Mouse (Mus musculus) MEL (cell line): ENCODE measurements around the gene Flcn. TPM values are rescaled to one million over a fixed set of nuclear protein-coding genes. Genes with fewer than 3 reads are reported as not detected.

Source experiments
- DNase-seq: peaks from one replicate; pipeline ENCODE4 v3.0.0; 2011; ENCODE audit warnings: low read depth, low spot score
- H3K27ac ChIP-seq: 2 replicates; pipeline ENCODE4 v1.5.1; 2012; ENCODE audit warnings: low read depth, mild to moderate bottlenecking, control low read depth, low read length, moderate library complexity; ENCODE audit not compliant: control insufficient read depth
- H3K27me3 ChIP-seq, 2 experiments: fragments of 150-350 bp in 1 of 2; sonication (generic) in 1 of 2; 2 replicates each; pipeline ENCODE4 v1.6.1; 2012; ENCODE audit warnings: low read length in 2 of 2, mild to moderate bottlenecking in 2 of 2, improper control_type of control experiment in 1 of 2, moderate library complexity in 1 of 2; ENCODE audit not compliant: insufficient read depth in 2 of 2, control insufficient read depth in 1 of 2
- H3K36me3 ChIP-seq, 2 experiments: 2 replicates each; pipeline ENCODE4 v1.6.1; 2012 to 2014; ENCODE audit warnings: low read length in 2 of 2, improper control_type of control experiment in 1 of 2, inconsistent platforms in 1 of 2, mild to moderate bottlenecking in 1 of 2; ENCODE audit not compliant: insufficient read depth in 2 of 2, control insufficient read depth in 1 of 2
- H3K4me1 ChIP-seq, 2 experiments: fragments of 150-350 bp in 1 of 2; sonication (generic) in 1 of 2; 2 replicates each; pipeline ENCODE4 v1.6.1; 2012; ENCODE audit warnings: low read length in 2 of 2, improper control_type of control experiment in 1 of 2, mild to moderate bottlenecking in 1 of 2; ENCODE audit not compliant: insufficient read depth in 2 of 2, control insufficient read depth in 1 of 2
- H3K4me3 ChIP-seq, 2 experiments: fragments of 150-350 bp in 1 of 2; sonication (generic) in 1 of 2; 2 replicates each; pipeline ENCODE4 v1.5.1; 2012; ENCODE audit warnings: low read depth in 2 of 2, low read length in 2 of 2, mild to moderate bottlenecking in 2 of 2, moderate library complexity in 2 of 2, control low read depth in 1 of 2, improper control_type of control experiment in 1 of 2; ENCODE audit not compliant: control insufficient read depth in 1 of 2, insufficient read depth in 1 of 2
- H3K79me2 ChIP-seq: 2 replicates; pipeline ENCODE4 v1.6.1; 2012; ENCODE audit warnings: mild to moderate bottlenecking, low read length, moderate library complexity; ENCODE audit not compliant: control insufficient read depth, poor library complexity, insufficient read depth
- H3K9ac ChIP-seq: 2 replicates; pipeline ENCODE4 v1.6.1; 2012; ENCODE audit warnings: low read depth, mild to moderate bottlenecking, control low read depth, low read length, moderate library complexity; ENCODE audit not compliant: control insufficient read depth, poor library complexity, severe bottlenecking
- H3K9me3 ChIP-seq: fragments of 150-350 bp; sonication (generic); replicated peaks from 2 replicates; pipeline ENCODE4 v1.6.1; 2012; ENCODE audit warnings: mild to moderate bottlenecking, low read length, improper control_type of control experiment, moderate library complexity; ENCODE audit not compliant: insufficient read depth
- BHLHE40 ChIP-seq: IDR thresholded peaks from 2 replicates; pipeline ENCODE4 v1.6.1; 2012; ENCODE audit warnings: low read depth, mild to moderate bottlenecking, inconsistent platforms, low read length, improper control_type of control experiment, borderline replicate concordance
- CHD1 ChIP-seq: IDR thresholded peaks from 2 replicates; pipeline ENCODE4 v1.6.1; 2012; ENCODE audit warnings: low read depth, mild to moderate bottlenecking, inconsistent platforms, low read length, improper control_type of control experiment
- CHD2 ChIP-seq: IDR thresholded peaks from 2 replicates; pipeline ENCODE4 v1.6.1; 2011; ENCODE audit warnings: low read length, improper control_type of control experiment
- CTCF ChIP-seq, 3 experiments: IDR thresholded peaks in 2 of 3; conservative IDR thresholded peaks in 1 of 3; 2 replicates each; pipeline ENCODE4 v1.5.1; 2011 to 2012; ENCODE audit warnings: low read length in 3 of 3, low read depth in 2 of 3, mild to moderate bottlenecking in 2 of 3, improper control_type of control experiment in 1 of 3, inconsistent platforms in 1 of 3, mixed read lengths in 1 of 3, moderate library complexity in 1 of 3; ENCODE audit not compliant: control insufficient read depth in 1 of 3, insufficient read depth in 1 of 3, poor library complexity in 1 of 3, severe bottlenecking in 1 of 3
- E2F4 ChIP-seq: IDR thresholded peaks from 2 replicates; pipeline ENCODE4 v1.6.1; 2011; ENCODE audit warnings: low read depth, low read length, improper control_type of control experiment, borderline replicate concordance
- ELF1 ChIP-seq: IDR thresholded peaks from 2 replicates; pipeline ENCODE4 v1.6.1; 2014; ENCODE audit warnings: low read depth, mild to moderate bottlenecking, inconsistent platforms, low read length, improper control_type of control experiment, moderate library complexity
- EP300 ChIP-seq, 2 experiments: IDR thresholded peaks; 2 replicates each; pipeline ENCODE4 v1.6.1; 2011; ENCODE audit warnings: improper control_type of control experiment in 2 of 2, low read length in 2 of 2, low read depth in 1 of 2, mild to moderate bottlenecking in 1 of 2
- ETS1 ChIP-seq: IDR thresholded peaks from 2 replicates; pipeline ENCODE4 v1.6.1; 2012; ENCODE audit warnings: low read depth, mild to moderate bottlenecking, inconsistent platforms, low read length, improper control_type of control experiment, moderate library complexity
- GABPA ChIP-seq: IDR thresholded peaks from 2 replicates; pipeline ENCODE4 v1.6.1; 2012; ENCODE audit warnings: low read depth, mild to moderate bottlenecking, inconsistent platforms, low read length, improper control_type of control experiment, moderate library complexity
- GATA1 ChIP-seq: IDR thresholded peaks from 2 replicates; pipeline ENCODE4 v1.6.1; 2011; ENCODE audit warnings: low read depth, low read length, improper control_type of control experiment
- HCFC1 ChIP-seq: IDR thresholded peaks from 2 replicates; pipeline ENCODE4 v1.6.1; 2012; ENCODE audit warnings: low read depth, mild to moderate bottlenecking, inconsistent platforms, low read length, improper control_type of control experiment, moderate library complexity
- JUND ChIP-seq: IDR thresholded peaks from 2 replicates; pipeline ENCODE4 v1.6.1; 2011; ENCODE audit warnings: low read depth, mild to moderate bottlenecking, improper control_type of control experiment, low read length
- KAT2A ChIP-seq: conservative IDR thresholded peaks from 2 replicates; pipeline ENCODE4 v1.6.1; 2012; ENCODE audit warnings: low read depth, low read length, improper control_type of control experiment, inconsistent platforms
- MAFK ChIP-seq: IDR thresholded peaks from 2 replicates; pipeline ENCODE4 v1.6.1; 2011; ENCODE audit warnings: low read depth, mild to moderate bottlenecking, low read length, improper control_type of control experiment, borderline replicate concordance
- MAX ChIP-seq: IDR thresholded peaks from 2 replicates; pipeline ENCODE4 v1.6.1; 2011; ENCODE audit warnings: low read length, improper control_type of control experiment
- MAZ ChIP-seq: IDR thresholded peaks from 2 replicates; pipeline ENCODE4 v1.6.1; 2012; ENCODE audit warnings: low read depth, mild to moderate bottlenecking, inconsistent platforms, low read length, improper control_type of control experiment
- MEF2A ChIP-seq: IDR thresholded peaks from 2 replicates; pipeline ENCODE4 v1.6.1; 2014; ENCODE audit warnings: low read depth, mild to moderate bottlenecking, inconsistent platforms, low read length, improper control_type of control experiment; ENCODE audit not compliant: poor library complexity, insufficient replicate concordance, severe bottlenecking; ENCODE audit errors: extremely low read depth
- MXI1 ChIP-seq: IDR thresholded peaks from 2 replicates; pipeline ENCODE4 v1.6.1; 2011; ENCODE audit warnings: mild to moderate bottlenecking, low read depth, low read length, improper control_type of control experiment
- MYB ChIP-seq: IDR thresholded peaks from 2 replicates; pipeline ENCODE4 v1.6.1; 2011; ENCODE audit warnings: mild to moderate bottlenecking, low read depth, low read length, improper control_type of control experiment
- MYC ChIP-seq: IDR thresholded peaks from 2 replicates; pipeline ENCODE4 v1.6.1; 2011; ENCODE audit warnings: low read depth, mild to moderate bottlenecking, low read length, improper control_type of control experiment, moderate library complexity
- NELFE ChIP-seq: IDR thresholded peaks from 2 replicates; pipeline ENCODE4 v1.6.1; 2011; ENCODE audit warnings: low read depth, low read length, improper control_type of control experiment
- NRF1 ChIP-seq: IDR thresholded peaks from 2 replicates; pipeline ENCODE4 v1.6.1; 2014; ENCODE audit warnings: low read depth, mild to moderate bottlenecking, inconsistent platforms, low read length, improper control_type of control experiment, moderate library complexity; ENCODE audit not compliant: poor library complexity, insufficient read depth, severe bottlenecking
- POLR2A ChIP-seq, 2 experiments: IDR thresholded peaks; 2 replicates each; pipeline ENCODE4 v1.6.1; 2011 to 2012; ENCODE audit warnings: low read length in 2 of 2, mild to moderate bottlenecking in 2 of 2, control low read depth in 1 of 2, improper control_type of control experiment in 1 of 2, low read depth in 1 of 2, moderate library complexity in 1 of 2; ENCODE audit not compliant: control insufficient read depth in 1 of 2, insufficient read depth in 1 of 2, poor library complexity in 1 of 2
- POLR2AphosphoS2 ChIP-seq: IDR thresholded peaks from 2 replicates; pipeline ENCODE4 v1.6.1; 2011; ENCODE audit warnings: low read length, improper control_type of control experiment
- POLR2AphosphoS5 ChIP-seq: IDR thresholded peaks from 2 replicates; pipeline ENCODE4 v1.6.1; 2012; ENCODE audit warnings: low read depth, borderline replicate concordance, mild to moderate bottlenecking, inconsistent platforms, low read length, moderate library complexity, mixed read lengths
- RCOR1 ChIP-seq: IDR thresholded peaks from 2 replicates; pipeline ENCODE4 v1.6.1; 2012; ENCODE audit warnings: low read depth, mild to moderate bottlenecking, inconsistent platforms, low read length, improper control_type of control experiment
- SIN3A ChIP-seq: IDR thresholded peaks from 2 replicates; pipeline ENCODE4 v1.6.1; 2012; ENCODE audit warnings: low read length, improper control_type of control experiment, inconsistent platforms
- SMC3 ChIP-seq: IDR thresholded peaks from 2 replicates; pipeline ENCODE4 v1.6.1; 2011; ENCODE audit warnings: low read depth, low read length, improper control_type of control experiment
- TCF12 ChIP-seq: IDR thresholded peaks from 2 replicates; pipeline ENCODE4 v1.6.1; 2014; ENCODE audit warnings: low read depth, mild to moderate bottlenecking, inconsistent platforms, low read length, improper control_type of control experiment, moderate library complexity
- UBTF ChIP-seq: IDR thresholded peaks from 2 replicates; pipeline ENCODE4 v1.6.1; 2012; ENCODE audit warnings: low read depth, mild to moderate bottlenecking, inconsistent platforms, low read length, improper control_type of control experiment, moderate library complexity, borderline replicate concordance; ENCODE audit not compliant: insufficient read depth
- USF1 ChIP-seq: IDR thresholded peaks from 2 replicates; pipeline ENCODE4 v1.6.1; 2014; ENCODE audit warnings: low read depth, mild to moderate bottlenecking, inconsistent platforms, low read length, improper control_type of control experiment, moderate library complexity
- USF2 ChIP-seq, 2 experiments: IDR thresholded peaks; 2 replicates each; pipeline ENCODE4 v1.6.1; 2011 to 2012; ENCODE audit warnings: improper control_type of control experiment in 2 of 2, low read length in 2 of 2, borderline replicate concordance in 1 of 2, inconsistent platforms in 1 of 2, low read depth in 1 of 2, mild to moderate bottlenecking in 1 of 2; ENCODE audit not compliant: insufficient read depth in 1 of 2
- ZC3H11A ChIP-seq: IDR thresholded peaks from 2 replicates; pipeline ENCODE4 v1.6.1; 2012; ENCODE audit warnings: low read depth, mild to moderate bottlenecking, inconsistent platforms, low read length, improper control_type of control experiment
- ZKSCAN1 ChIP-seq: IDR thresholded peaks from 2 replicates; pipeline ENCODE4 v1.6.1; 2012; ENCODE audit warnings: low read depth, mild to moderate bottlenecking, inconsistent platforms, low read length, improper control_type of control experiment, moderate library complexity
- ZMIZ1 ChIP-seq: IDR thresholded peaks from 2 replicates; pipeline ENCODE4 v1.6.1; 2012; ENCODE audit warnings: low read depth, mild to moderate bottlenecking, inconsistent platforms, low read length, improper control_type of control experiment, moderate library complexity
- ZNF384 ChIP-seq: IDR thresholded peaks from 2 replicates; pipeline ENCODE4 v1.6.1; 2012; ENCODE audit warnings: low read depth, mild to moderate bottlenecking, inconsistent platforms, low read length, improper control_type of control experiment
- polyA plus RNA-seq, 2 experiments: library from polyadenylated mRNA; stranded (reverse) in 1 of 2; unstranded in 1 of 2; fragments of >175 nt in 1 of 2; fragments of >200 nt in 1 of 2; gene quantifications; 2 replicates each; pipeline versions ENCODE4 v1.2.1 to v1.2.4; 2012; ENCODE audit warnings: low replicate concordance in 2 of 2, low read depth in 1 of 2; ENCODE audit not compliant: insufficient read length in 2 of 2, insufficient read depth in 1 of 2, missing spikeins in 1 of 2
- total RNA-seq: library from RNA; depleted of rRNA; stranded (reverse); fragments of 300-350 nt; gene quantifications from 2 replicates; pipeline ENCODE4 v1.2.3, GENCODE M21; 2012

Flcn gene
- total and polyA plus RNA-seq, 3 experiments, result 33.7 to 36.1 TPM; not detected in 1

- Histone ChIP-seq H3K27ac (peak overlapping the region; percentile 94), H3K4me1 (peaks cover 3 to 12% of the 10 kb centered on the region in 2 experiments; a peak in 3 of 4 replicates), H3K27me3 (no peaks in the 10 kb centered on the region), H3K36me3 (peaks cover under 1 to 7% of the 10 kb centered on the region in 2 experiments), H3K79me2 (peaks cover 17% of the 10 kb centered on the region), H3K9me3 (no peaks in the 10 kb centered on the region), H3K9ac (peak overlapping the region; percentile 96), H3K4me3 (peak overlapping the region; percentile 64 to 88)
- peak; percentile 95 for DNase-seq
- TF ChIP-seq CHD1 (no peak), MYB (no peak), MYC (peak; percentile 89), CHD2 (no peak), E2F4 (no peak), KAT2A (no peak), ETS1 (peak; percentile 90), MEF2A (0 out of 2 replicates have a peak, but pooled peaks have one; percentile 19), ZMIZ1 (no peak; the same call in 1 of the 2 replicates), POLR2AphosphoS2 (no peak), ZKSCAN1 (no peak), USF1 (peak; percentile 98), GABPA (no peak), RCOR1 (peak; percentile 21; the same call in 1 of the 2 replicates), SIN3A (peak; percentile 99), NRF1 (no peak), HCFC1 (peak; percentile 71), ZC3H11A (no peak), UBTF (0 out of 2 replicates have a peak, but pooled peaks have one; percentile 37), CTCF (IDR thresholded peaks at IDR 0.05 in 2 of 3, conservative IDR thresholded peaks at IDR 0.05 in 1 of 3; ENCODE audit: control insufficient read depth in 1 of 3, insufficient read depth in 1 of 3, low read depth in 2 of 3, low read length in 3 of 3, poor library complexity in 1 of 3, severe bottlenecking in 1 of 3) (no peak), POLR2A (IDR thresholded peaks at IDR 0.05; ENCODE audit: control insufficient read depth in 1 of 2, insufficient read depth in 1 of 2, low read depth in 1 of 2, low read length in 2 of 2, poor library complexity in 1 of 2) (no peak; a peak in 1 of 4 replicates), JUND (no peak), MAZ (0 out of 2 replicates have a peak, but pooled peaks have one; percentile 42), BHLHE40 (peak; percentile 99), GATA1 (peak; percentile 47; the same call in 1 of the 2 replicates), MAFK (no peak), USF2 (IDR thresholded peaks at IDR 0.05; ENCODE audit: borderline replicate concordance in 1 of 2, insufficient read depth in 1 of 2, low read depth in 1 of 2, low read length in 2 of 2) (peak; percentile 69 to 90), ZNF384 (no peak), MAX (peak; percentile 98), TCF12 (no peak; the same call in 1 of the 2 replicates), EP300 (IDR thresholded peaks at IDR 0.05; ENCODE audit: low read depth in 1 of 2, low read length in 2 of 2) (peak; percentile 27 to 46; a peak in 2 of 4 replicates), POLR2AphosphoS5 (no peak), SMC3 (peak; percentile 10; the same call in 1 of the 2 replicates), ELF1 (peak; percentile 80), NELFE (no peak), MXI1 (peak; percentile 99)
Measured at GRCm38 (mm10) chr11:59809071-59809669, 646 bp downstream of the Flcn start.
